Mouse (Mus musculus) heart, postnatal 4 days (tissue): ENCODE measurements around the gene Tmem37. TPM values are rescaled to one million over a fixed set of nuclear protein-coding genes. Genes with fewer than 3 reads are reported as not detected.

Source experiments
- total RNA-seq, 2 experiments: library from RNA; stranded (reverse); gene quantifications; 2 replicates each; pipeline ENCODE4 v1.2.3; 2021

Tmem37 gene
- total RNA-seq, 2 experiments from 2014 or later, result 3.6 to 5.5 TPM

Other genes starting within 250 kb of the Tmem37 start
- 10 to 100 TPM; 25.3 to 26.9 TPM for gene Ptpn4, start 236.5 kb downstream of the Tmem37 start, total RNA-seq
- 1 to 10 TPM; 7.3 to 8.3 TPM for gene Tmem177, start 160.9 kb downstream of the Tmem37 start, total RNA-seq
- gene Cfap221, start 76.8 kb downstream of the Tmem37 start, total RNA-seq, result not detected
- gene Sctr, start 67.2 kb downstream of the Tmem37 start, total RNA-seq, result under 1 TPM in 1 of 2 experiments, not detected in 1; 0.14 TPM
- gene Dbi, start 47.0 kb upstream of the Tmem37 start, total RNA-seq, result 100 to 1,000 TPM; 404 to 419 TPM
- 10 to 100 TPM in 1 of 2 experiments, 1 to 10 TPM in 1; 6.6 to 10.3 TPM for gene 3110009E18Rik, start 47.1 kb upstream of the Tmem37 start, total RNA-seq
- 10 to 100 TPM; 24.3 to 24.8 TPM for gene Steap3, start 198.6 kb upstream of the Tmem37 start, total RNA-seq